Mouse (Mus musculus): ENCODE data around the gene Pdxdc1.
A peak's percentile ranks its signal among the peaks of the same experiment; 100 is the strongest.

Gene Pdxdc1

DNA sequence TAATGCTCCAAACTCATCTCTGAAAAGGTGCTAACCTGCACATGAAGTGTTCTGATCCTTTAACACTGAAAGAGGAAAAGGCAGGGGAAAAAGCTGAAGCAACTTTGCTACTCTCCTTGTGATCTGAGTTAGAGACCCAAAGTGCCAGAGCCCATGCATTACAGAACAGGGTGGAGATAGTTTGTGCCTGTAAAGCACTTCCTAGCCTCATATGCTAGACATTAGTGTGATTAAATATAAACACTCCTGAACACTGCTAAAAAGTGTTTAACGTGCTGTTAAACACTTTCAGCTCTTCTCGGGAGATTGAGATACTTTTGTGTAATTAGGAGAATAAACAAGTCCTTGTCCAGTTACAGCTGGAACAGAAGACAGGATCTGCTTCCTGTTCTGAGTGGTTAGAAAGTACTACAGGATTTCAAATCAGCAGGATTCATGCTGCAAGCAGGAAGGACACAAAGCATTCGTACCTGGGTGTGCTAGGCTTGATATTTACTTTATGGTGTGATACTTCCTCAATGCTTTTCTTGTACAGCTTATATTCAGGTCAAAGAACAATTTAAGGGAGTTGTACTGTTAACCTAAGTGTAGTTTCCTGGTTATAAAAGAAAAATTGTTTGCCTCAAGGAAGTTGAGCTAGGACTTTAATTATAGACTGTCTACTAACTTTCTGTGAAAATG lies 19.7 kb downstream of the Pdxdc1 start:
- DNase-seq: no peak

DNA sequence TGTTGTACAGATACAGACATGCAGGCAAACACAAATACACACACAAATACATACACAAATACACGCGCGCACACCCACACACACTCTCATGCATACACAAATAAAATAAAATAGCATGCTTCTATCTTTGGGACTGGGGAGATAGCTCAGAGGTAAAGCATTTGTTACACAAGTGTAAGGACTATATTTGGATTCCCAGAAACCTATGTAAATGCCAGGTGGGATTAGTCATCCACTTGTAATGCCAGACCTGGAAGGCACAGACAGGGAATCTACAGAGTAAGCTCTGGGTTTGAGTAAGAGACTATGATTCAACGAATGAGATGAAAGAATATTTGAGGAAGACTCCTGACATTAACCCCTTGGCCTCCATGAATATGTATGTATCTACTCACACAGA lies 27.4 kb downstream of the Pdxdc1 start:
- DNase-seq: no peak

DNA sequence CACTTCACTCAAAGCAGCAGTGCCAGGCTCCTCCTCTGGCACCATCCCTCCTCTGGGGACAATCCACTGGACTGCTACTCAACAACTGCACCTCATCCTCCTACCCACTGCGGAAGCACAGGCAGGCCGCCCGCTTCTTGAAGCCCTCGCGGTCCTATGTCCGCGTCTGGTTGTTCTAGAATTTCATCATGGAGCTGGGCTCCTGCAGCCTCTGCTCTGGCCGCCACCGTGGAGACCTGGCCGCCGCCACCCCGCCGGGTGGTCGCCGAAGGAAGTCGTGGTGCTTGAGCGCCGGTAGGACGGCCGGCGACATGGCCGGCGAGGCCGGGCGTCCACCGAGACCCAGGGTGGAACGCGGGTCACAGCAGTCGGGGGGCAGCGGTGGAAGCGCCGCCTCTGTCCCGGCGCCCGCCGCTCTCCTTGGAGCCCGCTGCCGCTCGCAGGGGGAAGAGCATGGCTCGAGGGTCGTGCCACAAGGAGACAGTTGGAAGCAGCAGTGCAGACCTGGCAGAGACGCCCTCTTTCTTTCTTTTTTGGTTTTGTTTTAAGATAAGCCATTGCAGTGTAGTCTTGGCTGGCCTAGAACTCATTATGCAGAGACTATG lies 34.9 kb downstream of the Pdxdc1 start:
- peak in 1 of 2 experiments; percentile 10 for DNase-seq

DNA sequence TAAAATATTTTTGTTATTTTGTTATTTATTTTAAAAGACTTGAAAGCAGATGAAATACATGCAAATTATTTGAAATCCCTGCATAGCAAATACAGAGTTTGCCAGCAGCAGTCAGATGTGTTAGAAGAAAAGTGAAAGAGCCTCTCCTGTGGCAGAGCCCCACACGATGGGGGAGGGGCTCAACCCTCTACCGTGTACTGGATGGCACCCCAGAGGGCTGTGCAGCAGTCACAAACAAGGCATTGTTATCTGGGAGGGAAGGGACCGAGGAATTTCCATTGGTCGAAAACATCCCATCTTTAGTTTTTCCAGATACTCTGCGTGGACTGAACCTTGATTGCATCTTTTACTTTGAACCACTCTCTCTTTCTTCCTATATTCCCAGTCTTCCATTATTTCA lies 35.5 kb downstream of the Pdxdc1 start:
- DNase-seq: peak; percentile 16 to 26

DNA sequence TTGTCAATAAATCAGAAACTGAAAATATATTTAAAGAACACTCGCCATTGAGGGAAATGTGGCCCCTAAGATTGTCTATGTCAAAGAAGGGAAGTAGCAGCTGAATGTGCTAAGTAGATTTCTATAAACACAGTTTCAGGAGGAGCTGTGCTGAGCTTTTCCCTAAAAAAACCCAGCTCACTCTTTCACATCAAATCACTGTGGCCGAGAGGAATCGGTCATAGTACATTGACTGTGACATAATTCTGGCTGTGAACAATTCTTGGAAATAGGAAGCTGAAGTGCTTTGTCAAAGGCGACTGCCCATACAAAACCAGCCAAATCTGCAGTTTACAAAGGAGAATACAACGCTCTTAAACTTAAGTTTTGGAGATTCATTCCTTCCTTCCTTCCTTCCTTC lies 36.3 kb downstream of the Pdxdc1 start:
- no peak for DNase-seq

DNA sequence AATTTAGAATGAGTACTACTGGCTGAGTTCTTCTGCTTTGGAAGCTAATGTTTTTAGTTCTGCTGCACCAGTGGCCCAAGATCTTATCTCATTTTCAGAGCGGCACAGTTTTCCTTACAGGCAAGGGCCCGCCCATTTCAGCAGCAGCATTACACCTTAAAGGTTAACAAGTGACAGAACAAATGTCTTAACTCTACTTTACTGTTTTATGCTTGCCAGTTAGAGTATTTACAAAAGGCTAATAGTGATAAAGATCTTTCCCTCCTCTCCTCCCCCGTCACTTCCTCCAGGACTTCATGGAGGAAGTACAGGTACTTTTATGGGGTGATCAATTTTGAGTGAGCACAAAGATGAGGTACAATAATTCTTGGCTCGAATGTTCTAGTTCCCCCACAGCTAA lies 36.9 kb downstream of the Pdxdc1 start:
- DNase-seq: no peak

DNA sequence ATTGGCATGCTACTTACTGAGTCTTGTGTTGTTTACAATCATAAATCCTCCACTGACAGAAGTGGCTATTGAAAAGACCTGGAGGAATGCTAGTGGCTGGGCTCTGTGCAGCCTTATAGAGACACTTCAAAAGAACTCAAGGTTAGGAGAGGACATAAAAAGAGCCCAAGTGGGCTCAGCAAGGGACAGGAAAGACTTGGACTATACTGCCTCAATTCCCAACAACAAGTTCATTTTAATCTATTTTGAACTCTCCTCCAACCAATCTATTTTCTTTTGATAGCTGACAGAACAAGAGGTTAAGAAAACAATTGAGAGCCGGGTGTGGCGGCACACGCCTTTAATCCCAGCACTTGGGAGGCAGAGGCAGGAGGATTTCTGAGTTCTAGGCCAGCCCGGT lies 49.0 kb downstream of the Pdxdc1 start:
- no peak for DNase-seq

DNA sequence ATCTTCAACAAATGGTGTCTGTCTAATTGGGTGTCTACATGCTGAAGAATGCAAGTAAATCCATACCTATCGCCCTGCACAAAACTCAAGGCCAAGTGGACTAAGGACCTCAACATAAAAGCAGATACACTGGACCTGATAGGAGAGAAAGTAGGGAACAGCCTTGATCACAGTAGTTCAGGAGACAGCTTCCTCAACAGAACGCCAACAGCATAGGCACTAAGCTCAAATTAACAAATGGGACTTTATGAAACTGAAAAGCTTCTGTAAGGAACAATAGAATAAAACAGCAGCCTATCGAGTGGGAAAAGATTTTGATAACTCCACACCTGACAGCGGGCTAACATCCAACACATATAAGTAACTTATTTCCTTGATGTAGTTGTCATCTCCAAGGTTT lies 51.5 kb downstream of the Pdxdc1 start:
- no peak for DNase-seq

DNA sequence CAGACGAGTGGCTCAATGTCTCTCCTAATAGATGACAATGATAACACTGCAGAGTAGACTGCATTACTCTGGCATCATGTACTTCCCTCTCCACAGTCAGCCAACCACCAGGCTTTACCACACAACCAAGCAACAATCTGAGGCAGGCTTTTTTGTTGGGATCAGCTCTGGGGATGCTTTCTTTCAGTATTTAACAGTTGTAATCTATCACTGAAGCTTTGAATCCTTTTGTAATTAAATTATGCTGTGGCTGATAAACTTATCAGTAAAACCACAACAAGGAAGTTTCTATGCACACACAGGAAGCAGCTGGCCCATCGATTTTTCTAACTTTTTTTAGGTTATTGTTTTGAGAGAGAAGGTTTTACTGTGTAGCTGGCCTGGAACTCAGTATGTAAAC lies 54.6 kb downstream of the Pdxdc1 start:
- DNase-seq: no peak

DNA sequence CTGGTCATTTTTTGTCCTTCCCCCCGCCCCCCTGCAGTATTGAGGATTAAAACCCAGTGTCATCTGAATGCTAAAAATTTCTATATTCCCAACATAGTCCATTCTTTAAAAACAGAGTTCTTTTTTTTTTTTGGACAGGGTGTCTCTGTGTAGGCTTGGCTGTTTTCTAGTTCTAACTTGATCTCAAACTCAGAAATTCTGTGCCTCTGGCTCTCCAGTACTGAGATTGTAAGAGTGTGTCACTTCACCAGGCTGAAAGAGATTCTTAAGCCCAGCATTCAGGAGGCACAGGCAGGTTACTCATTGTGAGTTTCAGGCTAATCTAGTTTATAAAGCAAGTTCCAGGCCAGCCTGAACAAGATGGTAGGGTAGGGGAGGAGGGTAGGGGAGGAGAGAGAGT lies 56.3 kb downstream of the Pdxdc1 start:
- DNase-seq: no peak

DNA sequence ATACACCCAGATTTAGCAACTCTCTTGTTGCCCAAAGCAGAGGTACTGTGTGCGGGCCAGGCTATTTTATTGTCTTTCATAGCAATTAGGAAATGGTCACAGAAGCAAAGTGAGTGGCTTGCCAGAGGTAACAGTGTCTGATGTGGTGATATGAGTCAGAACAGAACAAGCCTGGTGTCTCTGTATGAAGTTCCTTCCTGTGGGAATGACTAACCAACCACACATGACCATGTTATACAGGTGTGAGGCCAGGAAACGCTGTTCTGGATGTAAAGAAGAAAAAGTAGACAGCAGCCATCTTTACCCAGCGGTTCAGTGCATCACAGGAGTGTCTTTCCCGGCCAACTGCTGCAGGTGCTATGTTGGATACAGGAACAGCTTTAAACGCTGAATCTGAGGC lies 57.9 kb downstream of the Pdxdc1 start:
- no peak for DNase-seq

DNA sequence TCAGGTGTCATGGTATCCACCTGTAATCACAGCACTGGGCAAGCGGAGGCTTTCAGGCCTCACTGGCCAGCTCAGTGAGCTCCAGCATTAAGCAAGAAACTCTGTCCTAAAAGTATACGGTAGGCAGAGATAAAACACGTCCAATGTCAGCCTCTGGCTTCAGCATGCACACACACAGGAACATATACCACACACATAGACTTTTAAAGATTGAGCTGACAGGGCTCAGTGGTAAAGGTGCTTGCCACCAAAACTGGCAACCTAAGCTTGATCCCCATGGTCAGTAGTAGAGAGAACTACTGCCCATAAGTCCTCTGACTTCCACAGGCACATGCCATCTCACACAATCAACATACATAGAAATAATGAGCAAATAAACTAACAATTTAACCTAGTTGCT lies 62.0 kb downstream of the Pdxdc1 start:
- no peak for DNase-seq

DNA sequence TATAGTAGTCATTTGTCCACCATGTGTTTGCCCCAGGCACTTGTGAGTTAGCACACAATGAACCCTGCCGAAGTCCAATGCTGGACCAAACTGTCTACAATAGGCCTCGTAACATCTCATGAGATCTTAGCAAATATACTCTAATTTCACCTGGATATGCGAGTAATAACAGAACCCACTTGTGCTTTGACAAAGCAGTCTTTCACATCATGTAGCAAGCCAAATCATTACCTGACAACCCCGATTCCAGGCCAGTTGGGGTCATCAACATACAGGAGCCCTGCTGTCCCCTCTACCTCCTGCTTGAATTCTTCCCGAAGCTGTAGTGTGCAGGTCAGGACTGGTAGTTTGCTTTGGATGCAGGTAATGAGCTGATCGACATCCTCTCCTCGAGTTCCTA lies 62.9 kb downstream of the Pdxdc1 start:
- DNase-seq: no peak

DNA sequence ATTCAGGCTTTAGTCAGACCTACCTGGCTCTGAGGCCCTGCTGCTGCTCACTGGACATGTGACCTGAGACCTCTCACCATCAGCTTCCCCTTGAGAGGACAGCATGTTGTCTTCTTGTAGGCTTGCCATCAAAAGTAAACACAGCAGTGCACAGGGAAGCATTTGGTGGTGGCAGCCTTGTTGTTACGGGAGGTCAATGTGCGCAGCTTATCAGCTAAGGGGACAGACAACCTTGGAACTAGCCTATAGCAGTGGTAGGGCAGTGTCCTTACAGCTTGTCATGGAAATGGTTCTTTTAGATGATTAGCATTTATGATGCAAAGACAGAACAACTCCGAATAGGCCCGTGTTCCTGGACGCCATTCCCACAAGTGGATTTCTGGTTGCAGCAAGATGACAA lies 68.5 kb downstream of the Pdxdc1 start:
- DNase-seq: no peak

DNA sequence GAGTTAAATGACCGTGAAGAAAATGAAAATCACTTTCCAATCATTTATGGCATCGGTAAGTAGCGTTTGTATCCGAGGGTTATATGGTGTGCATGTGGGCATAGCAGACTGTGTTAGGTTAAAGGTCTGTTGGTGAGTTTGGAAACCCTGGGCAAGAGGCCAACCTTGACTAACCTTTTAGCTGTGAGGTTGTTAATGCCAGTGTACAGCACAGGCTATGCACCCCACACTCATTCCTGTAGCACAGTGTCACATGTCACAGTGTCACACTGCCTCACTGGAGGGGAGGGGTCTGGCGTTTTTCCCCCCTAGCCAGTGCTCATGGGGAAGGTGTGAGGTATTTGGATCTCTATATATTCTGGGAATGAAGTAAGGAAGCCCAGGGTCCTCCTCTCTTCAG lies 71.3 kb downstream of the Pdxdc1 start:
- DNase-seq: no peak

DNA sequence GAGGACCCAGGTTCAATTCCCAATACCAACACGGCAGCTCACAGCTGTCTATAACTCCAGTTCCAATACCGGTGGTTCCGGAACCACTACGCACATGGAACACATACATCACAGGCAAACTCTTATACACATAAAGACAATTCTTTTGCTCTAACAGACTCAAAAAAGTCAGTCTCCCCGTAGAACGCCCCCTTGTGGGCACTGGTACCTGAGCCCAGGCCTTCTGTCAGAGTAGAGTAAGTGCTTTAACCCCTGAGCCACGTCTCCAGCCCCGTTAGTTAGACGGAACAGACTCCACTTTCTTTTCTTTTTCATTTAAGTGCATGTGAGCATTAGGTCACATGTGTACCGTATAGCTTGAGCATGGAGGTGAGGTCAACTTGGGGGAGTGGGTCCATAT lies 72.5 kb downstream of the Pdxdc1 start:
- DNase-seq: no peak

DNA sequence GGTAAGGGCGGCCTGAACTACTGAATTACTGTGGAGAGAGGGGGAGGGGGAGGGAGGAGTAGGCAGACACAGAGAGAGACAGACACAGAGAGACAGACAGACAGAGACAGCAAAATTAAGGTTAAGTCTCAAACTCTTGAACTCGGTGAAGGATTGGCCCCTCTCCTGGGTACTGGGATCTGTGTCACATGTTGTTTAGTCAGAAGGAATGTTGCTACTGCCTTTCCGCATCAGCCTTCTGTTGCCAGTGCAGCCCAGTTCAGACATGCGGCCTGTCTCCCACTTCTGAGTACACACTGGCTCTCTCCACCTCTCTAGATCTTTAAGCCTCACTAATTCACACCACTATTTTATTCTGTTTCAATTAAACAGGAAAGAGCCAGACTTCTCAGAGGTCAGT lies 76.4 kb downstream of the Pdxdc1 start:
- no peak for DNase-seq

DNA sequence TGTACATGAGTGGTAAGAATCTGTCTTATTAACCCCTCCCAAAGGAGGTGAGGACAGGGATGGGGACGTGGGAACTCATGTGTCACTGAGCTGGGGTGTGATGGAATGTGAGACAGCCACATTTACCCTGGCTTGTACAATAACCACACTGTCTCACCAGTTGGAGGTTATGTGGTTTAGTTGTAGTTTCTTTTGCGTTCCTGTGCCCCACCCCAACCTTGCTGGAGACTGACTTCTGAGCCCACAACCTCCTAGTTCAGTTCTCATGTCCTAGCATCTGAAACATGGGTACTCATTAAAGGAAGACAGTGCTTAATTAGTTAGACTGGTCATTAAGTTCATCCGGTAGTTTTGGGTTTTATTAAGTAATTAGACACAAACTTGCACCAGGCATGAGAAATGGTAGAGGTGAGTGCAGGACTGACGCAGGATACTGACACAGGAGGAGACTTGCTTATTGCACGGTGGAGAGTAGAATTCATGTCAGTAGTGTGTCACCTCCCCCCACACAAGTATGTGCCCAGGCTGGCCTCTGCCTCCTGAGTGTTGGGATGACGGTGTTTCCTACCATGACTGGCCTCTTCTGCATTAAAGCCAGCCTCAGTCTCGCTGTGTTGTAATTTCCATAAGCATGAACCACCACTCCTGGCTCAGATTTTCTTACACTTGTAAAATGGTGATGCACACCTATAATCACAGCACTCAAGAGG lies 77.0 kb downstream of the Pdxdc1 start:
- DNase-seq: no peak

DNA sequence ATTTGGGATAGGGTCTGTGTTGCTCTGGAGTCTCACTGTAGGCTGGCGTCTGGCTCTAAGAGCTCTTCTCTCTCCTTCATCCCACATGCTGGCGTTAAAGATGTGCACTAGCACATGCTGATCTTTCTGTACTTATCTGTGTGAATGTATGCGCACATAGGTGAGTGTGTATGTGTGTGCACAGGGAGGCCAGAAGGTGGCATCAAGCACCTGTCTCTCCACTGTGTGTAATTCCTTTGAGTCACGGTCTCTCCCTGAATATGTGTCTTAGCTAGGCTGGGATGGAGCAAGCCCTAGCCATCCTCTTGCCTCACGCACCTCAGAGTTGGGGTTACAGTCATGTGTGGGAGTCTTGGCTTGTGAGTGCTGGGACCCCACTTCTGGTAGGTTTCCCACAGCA lies 82.2 kb downstream of the Pdxdc1 start:
- DNase-seq: no peak

DNA sequence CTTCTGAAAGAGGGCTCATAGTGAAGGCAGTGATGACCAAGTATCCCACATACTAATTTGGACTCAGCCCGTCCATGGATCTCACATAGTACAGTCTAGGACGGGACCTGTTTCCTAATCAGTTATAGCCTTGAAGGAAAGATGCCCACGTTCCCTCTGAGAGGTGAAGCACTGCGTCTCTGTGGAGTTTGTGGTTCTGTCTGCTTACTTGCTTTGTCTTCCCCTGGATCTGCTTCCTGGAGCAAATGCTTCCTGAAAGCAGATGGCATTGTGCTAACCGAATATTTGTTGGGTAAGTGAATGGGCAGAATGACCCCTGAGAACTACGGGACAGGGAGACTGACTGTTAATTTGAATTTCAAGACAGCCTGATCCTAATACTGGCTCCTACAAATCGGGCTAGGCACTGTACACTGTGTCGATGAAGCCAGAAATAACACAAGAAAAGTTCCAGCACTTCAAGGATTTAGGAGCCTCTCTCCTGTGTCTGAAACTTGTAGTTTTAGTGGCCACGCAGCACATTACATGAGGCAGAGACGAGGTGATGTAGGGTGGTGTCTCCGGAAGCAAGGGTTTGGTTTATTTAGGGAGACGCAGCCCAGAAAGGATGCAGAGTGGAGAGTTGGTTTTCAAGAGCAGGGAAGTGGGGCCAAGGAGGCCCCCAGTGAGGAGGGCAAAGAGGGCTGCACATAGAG lies 83.0 kb downstream of the Pdxdc1 start:
- no peak for DNase-seq

DNA sequence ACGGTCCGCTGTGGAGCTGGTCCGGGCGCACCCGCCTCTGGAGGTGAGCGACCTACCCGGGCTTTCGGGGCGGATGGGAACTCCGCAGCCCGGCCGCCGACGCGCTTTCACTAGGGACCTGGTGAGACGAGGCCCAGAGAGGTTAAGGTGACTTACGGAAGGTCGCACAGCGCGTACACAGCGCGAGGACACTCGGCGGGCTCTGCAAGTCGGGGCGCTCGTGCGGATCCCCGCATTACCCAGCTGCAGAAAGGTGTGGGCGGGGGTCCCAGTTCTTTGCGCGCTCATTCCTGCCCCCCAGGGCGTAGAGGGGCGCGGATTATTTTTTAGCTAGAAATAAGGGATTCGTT lies 83.6 kb downstream of the Pdxdc1 start:
- no peak for DNase-seq

DNA sequence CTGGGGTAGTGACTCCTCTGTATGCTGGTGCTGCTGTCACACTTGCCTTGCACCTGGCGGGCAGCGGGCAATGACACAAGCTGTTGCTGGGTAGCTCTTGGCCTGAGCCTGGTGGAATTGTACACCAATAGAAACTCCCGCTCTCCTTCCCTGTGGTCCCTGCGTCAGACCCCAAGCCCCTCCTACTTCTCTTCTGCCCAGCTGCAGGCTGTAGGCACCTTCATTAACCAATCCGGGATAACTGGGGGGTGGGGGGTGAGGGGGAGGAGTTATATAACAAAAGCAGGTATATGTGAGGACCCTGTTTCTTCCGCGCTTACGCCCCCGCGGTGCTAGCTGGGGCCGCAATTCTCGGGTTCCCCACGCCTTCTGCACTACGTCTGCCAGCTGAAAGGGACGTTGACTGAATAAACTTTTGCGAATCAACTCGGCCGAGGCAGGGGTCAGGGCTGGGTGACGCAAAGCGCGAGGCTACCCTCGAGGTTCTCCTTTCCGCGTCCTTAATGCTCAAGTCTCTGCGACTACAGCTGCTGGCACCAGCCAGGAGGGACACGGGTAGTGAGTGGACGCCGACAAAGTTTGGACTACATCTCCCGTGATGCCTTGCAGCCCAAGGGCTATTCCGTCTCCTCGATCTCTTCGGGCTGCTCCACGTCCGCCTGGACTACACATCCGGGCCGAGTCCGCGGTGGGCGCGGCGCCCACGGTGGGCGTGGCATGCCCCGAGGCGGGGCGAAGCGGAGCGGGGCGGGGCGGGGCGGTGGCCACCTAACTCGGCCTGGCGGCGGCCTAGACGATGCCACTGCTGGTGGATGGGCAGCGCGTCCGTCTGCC lies 84.2 kb downstream of the Pdxdc1 start, which contains the start of gene Ntan1:
TSS of gene Ntan1 (plus strand) at position 286 of the 834 bp plus-strand sequence.
- peak; percentile 94 for DNase-seq

DNA sequence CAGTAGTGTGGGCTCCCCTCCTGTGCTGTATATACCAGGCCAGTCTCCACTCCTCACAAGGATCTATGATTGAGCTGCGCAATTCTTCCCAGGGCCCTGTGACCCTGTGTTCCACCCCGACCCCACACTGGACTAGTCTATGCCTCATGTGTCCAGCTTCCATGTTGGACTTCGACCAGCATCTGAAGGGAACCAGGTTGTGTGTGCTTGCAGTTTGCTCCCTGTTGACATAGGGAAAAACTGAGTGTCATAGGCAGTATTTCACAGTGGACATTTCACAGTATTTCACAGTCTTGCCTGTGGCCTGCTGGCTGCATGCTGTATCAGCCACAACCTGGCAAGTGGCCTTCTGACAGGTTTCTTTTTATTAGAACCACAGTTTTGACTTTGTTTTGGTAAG lies 89.7 kb downstream of the Pdxdc1 start:
- DNase-seq: no peak
